In the genomic region with DNA sequence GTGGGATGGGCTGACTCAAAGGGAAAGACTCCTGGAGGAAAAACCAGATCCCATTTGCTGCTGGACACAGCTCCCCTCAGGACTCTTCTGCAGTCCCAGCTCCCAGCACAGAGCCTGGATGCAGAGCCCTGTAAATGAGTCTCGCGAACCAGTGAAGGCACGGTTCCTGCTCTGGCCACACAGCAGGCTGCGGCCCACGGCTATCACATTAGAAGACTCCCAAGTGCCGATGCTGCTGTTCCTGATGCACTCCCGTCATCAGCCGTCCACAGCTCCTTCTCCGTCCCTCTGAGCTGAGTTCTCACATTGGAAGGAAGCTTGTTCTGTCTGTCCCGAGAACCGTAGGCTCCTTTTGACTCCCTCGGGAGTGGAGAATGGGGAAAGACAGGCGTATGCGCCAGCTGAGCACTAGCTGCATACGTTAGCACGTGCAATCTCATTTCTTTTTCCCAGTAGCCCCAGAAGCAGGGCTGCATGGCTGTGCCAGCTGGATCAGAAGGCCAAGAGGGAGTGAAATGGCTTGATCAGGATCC, we compare ENCODE assay signal across 13 mouse cellular contexts. TPM values are rescaled to one million over a fixed set of nuclear protein-coding genes. Genes with fewer than 3 reads are reported as not detected.
DNase-seq lines count a peak whose midpoint lies in the region; ATAC-seq lines count a peak whose summit lies in the region.
"Had no signal": no experiment of that assay in that cellular context is flagged by ENCODE, and none has a peak within 500 bp of the region (broad histone marks: within the 10 kb centered on the region; RNA-seq: fewer than 3 reads in every experiment).

A gene (plus strand): TSS at position 51 of the 533 bp plus-strand sequence.

- H3K4me3 ChIP-seq in megakaryocyte, embryonic 14.5 days (replicated peaks) = peak within 1 kb of the TSS; percentile 46
- no peak within 1 kb of the TSS for H3K4me3 ChIP-seq in hindbrain, embryonic 15.5 days
- no peak within 1 kb of the TSS for H3K4me3 ChIP-seq in neural tube, embryonic 14.5 days (ENCODE audit: low read depth, low read length)
- H3K4me3 ChIP-seq: intestine, embryonic 15.5 days; layer of hippocampus, adult 2 months had no signal

- peak; percentile 46 for DNase-seq in adrenal gland, postnatal 10 days
- DNase-seq in adrenal gland, postnatal 4 days (ENCODE audit: low spot score in 2 of 2) = no peak
- no peak for DNase-seq in cerebellum, postnatal 25 days
- DNase-seq in adrenal gland, postnatal 25 days = no peak

- no peak within 1 kb of the TSS for H3K4me2 ChIP-seq in hindbrain, embryonic 15.5 days
- no peak within 1 kb of the TSS for H3K4me2 ChIP-seq in neural tube, embryonic 14.5 days (ENCODE audit: low read depth, low read length)
- H3K4me2 ChIP-seq: intestine, embryonic 15.5 days had no signal

- H3K9ac ChIP-seq in hindbrain, embryonic 15.5 days = no peak within 1 kb of the TSS
- 0 out of 2 replicates have a peak within 1 kb of the TSS, but pooled peaks have one; percentile 21 for H3K9ac ChIP-seq in neural tube, embryonic 14.5 days (replicated peaks; ENCODE audit: low read depth, low read length)
- H3K9ac ChIP-seq: intestine, embryonic 15.5 days had no signal

- 0 out of 2 replicates have a peak within 1 kb of the TSS, but pooled peaks have one; percentile 12 for H3K27ac ChIP-seq in hindbrain, embryonic 15.5 days (replicated peaks)
- no peak within 1 kb of the TSS; the same call in 1 of the 2 replicates for H3K27ac ChIP-seq in neural tube, embryonic 14.5 days (ENCODE audit: low read depth, low read length)
- H3K27ac ChIP-seq: intestine, embryonic 15.5 days; layer of hippocampus, adult 2 months had no signal

- H3K36me3 ChIP-seq in megakaryocyte, embryonic 14.5 days (replicated peaks; ENCODE audit: low read length) = no peaks in the 10 kb centered on the region
- no peaks in the 10 kb centered on the region for H3K36me3 ChIP-seq in hindbrain, embryonic 15.5 days
- no peaks in the 10 kb centered on the region for H3K36me3 ChIP-seq in neural tube, embryonic 14.5 days (ENCODE audit: control insufficient read depth, insufficient read depth, low read length)
- H3K36me3 ChIP-seq: intestine, embryonic 15.5 days had no signal

- 30% methylated on average over 16 of the region's 16 CpGs for WGBS in hindbrain, embryonic 15.5 days
- WGBS in neural tube, embryonic 14.5 days = 29% methylated on average over 16 of the region's 16 CpGs

- no peaks in the 10 kb centered on the region for H3K9me3 ChIP-seq in megakaryocyte, embryonic 14.5 days
- no peaks in the 10 kb centered on the region for H3K9me3 ChIP-seq in hindbrain, embryonic 15.5 days
- no peaks in the 10 kb centered on the region for H3K9me3 ChIP-seq in neural tube, embryonic 14.5 days (ENCODE audit: control insufficient read depth, low read length)
- H3K9me3 ChIP-seq: intestine, embryonic 15.5 days had no signal

- no peak for ATAC-seq in megakaryocyte, adult 5-6 weeks (ENCODE audit: poor library complexity, severe bottlenecking)
- no peak for ATAC-seq in hindbrain, embryonic 15.5 days (ENCODE audit: low FRiP score, low read depth)
- no peak for ATAC-seq in neural tube, embryonic 14.5 days (ENCODE audit: low read depth)
- ATAC-seq: intestine, embryonic 15.5 days; lung, postnatal 0 days had no signal

- peaks cover 47% of the 10 kb centered on the region for H3K27me3 ChIP-seq in megakaryocyte, embryonic 14.5 days (replicated peaks)
- H3K27me3 ChIP-seq in hindbrain, embryonic 15.5 days = no peaks in the 10 kb centered on the region
- H3K27me3 ChIP-seq in neural tube, embryonic 14.5 days (ENCODE audit: control insufficient read depth, insufficient read depth, low read length) = no peaks in the 10 kb centered on the region
- H3K27me3 ChIP-seq: intestine, embryonic 15.5 days had no signal

- peaks cover 63% of the 10 kb centered on the region for H3K4me1 ChIP-seq in megakaryocyte, embryonic 14.5 days
- H3K4me1 ChIP-seq in hindbrain, embryonic 15.5 days (replicated peaks) = peaks cover 22% of the 10 kb centered on the region
- peaks cover 10% of the 10 kb centered on the region; the same call in 1 of the 2 replicates for H3K4me1 ChIP-seq in neural tube, embryonic 14.5 days (ENCODE audit: control insufficient read depth, insufficient read depth, low read length)

RNA-seq across cellular contexts. Expression of the gene that starts here (rescaled TPM):
- under 1 TPM in 1 of 2 experiments, not detected in 1; 0.12 TPM for total RNA-seq in adrenal gland, postnatal 10 days (2021)
- under 1 TPM in 1 of 2 experiments, not detected in 1; 0.14 TPM for total RNA-seq in adrenal gland, postnatal 4 days (2021)
- not detected in 2 replicates for polyA plus RNA-seq in megakaryocyte, embryonic 14.5 days (2012; ENCODE audit: insufficient read depth, low replicate concordance)
- not detected in 2 replicates for total RNA-seq in megakaryocyte, adult 5-6 weeks (2015)
- not detected in 2 replicates for total RNA-seq in megakaryocyte, adult 5-6 weeks (2017)
- 0.16 TPM in 1 of 2 replicates, not detected in the other for polyA plus RNA-seq in hindbrain, embryonic 15.5 days (2015; fragmentation: Nextera tagmentation; extraction: Ambion mirVana)
- not detected in 2 replicates for polyA plus RNA-seq in neural tube, embryonic 14.5 days (2014; fragmentation: Nextera tagmentation; extraction: Ambion mirVana)
- not detected in 2 replicates for total RNA-seq in adrenal gland, postnatal 25 days (2021)
- total RNA-seq: layer of hippocampus, adult 2 months had no signal
- polyA plus RNA-seq: intestine, embryonic 15.5 days; limb, embryonic 11.5 days; urinary bladder, adult 2 months had no signal

Comparison
In these comparisons a context has a peak if more than half of its experiments do, and no peak if none do; other contexts are left out.
1. Peak in DNase-seq in adrenal gland, postnatal 10 days; RNA of the gene not detected or under 1 TPM.